ENCODE assay signal across 15 mouse cellular contexts in the genomic region with DNA sequence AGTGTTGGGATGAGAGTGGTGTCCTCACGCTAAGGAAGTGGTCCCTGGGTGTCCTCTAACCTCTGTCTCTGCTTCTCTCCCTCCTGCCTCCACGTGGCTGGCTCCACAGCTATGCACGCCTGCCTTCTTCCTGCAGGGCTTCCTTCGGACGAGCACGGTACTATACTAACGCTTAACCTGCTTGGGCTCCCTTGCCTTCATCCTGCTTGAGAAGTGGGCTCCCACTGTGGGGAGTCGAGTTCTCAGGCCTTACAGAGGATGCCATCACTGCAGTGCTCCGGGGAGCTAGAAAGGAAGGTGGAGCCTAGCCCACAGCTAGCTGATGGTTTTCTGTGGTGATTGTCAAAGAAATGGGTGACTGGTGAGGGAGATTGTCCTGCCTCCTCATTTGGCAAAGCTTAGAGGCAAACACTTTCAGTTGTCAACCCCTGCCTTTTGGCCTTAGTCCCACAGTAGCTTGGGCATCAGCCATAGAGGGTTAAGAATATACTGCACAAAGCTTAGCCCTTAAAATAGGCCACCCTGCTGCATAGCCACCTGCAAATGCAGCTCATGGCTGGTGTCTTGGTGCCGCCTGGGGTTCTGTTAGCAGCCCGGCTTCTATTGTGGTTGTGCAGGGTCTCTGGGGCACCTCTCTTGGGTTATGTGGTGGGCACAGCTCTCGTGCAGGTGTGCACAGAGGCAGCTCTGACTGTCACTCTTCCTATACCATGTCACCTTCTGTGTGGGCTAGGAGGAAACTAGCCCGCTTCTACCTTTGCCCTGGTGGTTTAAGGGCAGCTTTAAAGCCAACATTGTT.
"Had no signal": no experiment of that assay in that cellular context is flagged by ENCODE, and none has a peak within 500 bp of the region (broad histone marks: within the 10 kb centered on the region; RNA-seq: fewer than 3 reads in every experiment).

No protein-coding gene starts in this region.

- H3K9me3 ChIP-seq: liver, embryonic 15.5 days; midbrain, embryonic 15.5 days; neural tube, embryonic 12.5 days; stomach, embryonic 15.5 days had no signal

- H3K36me3 ChIP-seq: liver, embryonic 15.5 days; midbrain, embryonic 15.5 days; neural tube, embryonic 12.5 days; stomach, embryonic 15.5 days had no signal

- H3K4me3 ChIP-seq: liver, embryonic 15.5 days; midbrain, embryonic 15.5 days; neural tube, embryonic 12.5 days; stomach, embryonic 15.5 days had no signal

- H3K9ac ChIP-seq: liver, embryonic 15.5 days; midbrain, embryonic 15.5 days; neural tube, embryonic 12.5 days; stomach, embryonic 15.5 days had no signal

- H3K4me1 ChIP-seq: liver, embryonic 15.5 days; midbrain, embryonic 15.5 days; stomach, embryonic 15.5 days had no signal

- ATAC-seq: intestine, embryonic 16.5 days; lung, postnatal 0 days; midbrain, embryonic 15.5 days had no signal

- H3K4me2 ChIP-seq: liver, embryonic 11.5 days; liver, embryonic 15.5 days; midbrain, embryonic 15.5 days; neural tube, embryonic 12.5 days; stomach, embryonic 15.5 days had no signal

- DNase-seq: kidney, adult 8-10 months; kidney, postnatal 36 days; layer of hippocampus, adult 9-11 months; layer of hippocampus, postnatal 36 days; lung, adult 2 months; lung, postnatal 36 days; retina, postnatal 1 day; right cerebral cortex, postnatal 4 days had no signal

- H3K27ac ChIP-seq: liver, embryonic 15.5 days; midbrain, embryonic 15.5 days; neural tube, embryonic 12.5 days; stomach, embryonic 15.5 days had no signal

- H3K27me3 ChIP-seq: liver, embryonic 15.5 days; midbrain, embryonic 15.5 days; neural tube, embryonic 12.5 days; stomach, embryonic 15.5 days had no signal
